Mouse (Mus musculus): ENCODE results near the gene Thra.

GRCm38 (mm10) chr11:98740026-98740392 lies 429 bp upstream of the Thra start:
- TF ChIP-seq CTCF (IDR thresholded peaks at IDR 0.05): no peak
- no peak for TF ChIP-seq POLR2A (IDR thresholded peaks at IDR 0.05; ENCODE audit: insufficient read depth, low read depth, low read length)
